ENCODE assay signal across 13 mouse cellular contexts in genomic region chr3:136610556-136610924, GRCm38 (mm10). TPM values are rescaled to one million over a fixed set of nuclear protein-coding genes. Genes with fewer than 3 reads are reported as not detected.
DNase-seq lines count a peak whose midpoint lies in the region; ATAC-seq and TF ChIP-seq lines count a peak whose summit lies in the region.
"Had no signal": no experiment of that assay in that cellular context is flagged by ENCODE, and none has a peak within 500 bp of the region (broad histone marks: within the 10 kb centered on the region; RNA-seq: fewer than 3 reads in every experiment).

No protein-coding gene starts in this region.

- 66% methylated on average over 5 of the region's 5 CpGs for WGBS in lung, embryonic 16.5 days
- WGBS in lung, adult 2 months = 56% methylated on average over 5 of the region's 5 CpGs
- 68% methylated on average over 5 of the region's 5 CpGs for WGBS in embryonic facial prominence, embryonic 12.5 days
- WGBS in intestine, embryonic 16.5 days = 37% methylated on average over 5 of the region's 5 CpGs
- WGBS in hindbrain, embryonic 13.5 days = 74% methylated on average over 5 of the region's 5 CpGs

- no peaks in the 10 kb centered on the region for H3K9me3 ChIP-seq in lung, embryonic 16.5 days (ENCODE audit: control insufficient read depth, low read length)
- H3K9me3 ChIP-seq in embryonic facial prominence, embryonic 12.5 days = no peaks in the 10 kb centered on the region
- no peaks in the 10 kb centered on the region for H3K9me3 ChIP-seq in intestine, embryonic 16.5 days (ENCODE audit: control insufficient read depth, low read length)
- H3K9me3 ChIP-seq in hindbrain, embryonic 13.5 days = no peaks in the 10 kb centered on the region
- H3K9me3 ChIP-seq: megakaryocyte, embryonic 14.5 days had no signal

- H3K4me3 ChIP-seq in lung, embryonic 16.5 days (ENCODE audit: low read length) = no peak overlapping the region
- H3K4me3 ChIP-seq in lung, adult 2 months (replicated peaks; ENCODE audit: extremely low read depth, low read depth, low read length) = no peak overlapping the region
- no peak overlapping the region for H3K4me3 ChIP-seq in embryonic facial prominence, embryonic 12.5 days
- no peak overlapping the region for H3K4me3 ChIP-seq in intestine, embryonic 16.5 days (ENCODE audit: low read length)
- no peak overlapping the region for H3K4me3 ChIP-seq in hindbrain, embryonic 13.5 days
- H3K4me3 ChIP-seq: erythroblast, embryonic 14.5 days; left cerebral cortex, adult 2 months; megakaryocyte, embryonic 14.5 days had no signal

- no peak overlapping the region for H3K4me2 ChIP-seq in lung, embryonic 16.5 days (ENCODE audit: low read depth, low read length)
- no peak overlapping the region for H3K4me2 ChIP-seq in embryonic facial prominence, embryonic 12.5 days (replicated peaks)
- peak overlapping the region; percentile 4; the same call in 1 of the 2 replicates for H3K4me2 ChIP-seq in intestine, embryonic 16.5 days (ENCODE audit: low read depth, low read length)
- H3K4me2 ChIP-seq in hindbrain, embryonic 13.5 days = no peak overlapping the region

- no peak for ATAC-seq in lung, embryonic 16.5 days (ENCODE audit: low read depth)
- ATAC-seq in embryonic facial prominence, embryonic 12.5 days (ENCODE audit: insufficient number of reproducible peaks, insufficient read depth, low FRiP score, low TSS enrichment) = no peak
- peak; percentile 88 for ATAC-seq in intestine, embryonic 16.5 days
- no peak for ATAC-seq in hindbrain, embryonic 13.5 days (ENCODE audit: low FRiP score)
- ATAC-seq: forebrain, embryonic 14.5 days had no signal

- no peak for DNase-seq in lung, adult 2 months
- DNase-seq in naive thymus-derived CD4-positive, alpha-beta T cell, adult 2 months (ENCODE audit: low read depth) = peak; percentile 9
- DNase-seq in gastrocnemius, postnatal 10 days = no peak
- DNase-seq: cerebellum, adult 9-11 months had no signal

- no peak for TF ChIP-seq POLR2A in lung, adult 2 months (IDR thresholded peaks at IDR 0.05; ENCODE audit: borderline replicate concordance, extremely low read depth, low read depth, low read length)

- no peak for TF ChIP-seq CTCF in lung, adult 2 months (IDR thresholded peaks at IDR 0.05; ENCODE audit: insufficient read depth, low read length)

- H3K27ac ChIP-seq in lung, embryonic 16.5 days (ENCODE audit: low read length) = peak overlapping the region; percentile 25; the same call in 1 of the 2 replicates
- 0 out of 2 replicates have a peak overlapping the region, but pooled peaks have one; percentile 17 for H3K27ac ChIP-seq in embryonic facial prominence, embryonic 12.5 days
- peak overlapping the region; percentile 52 for H3K27ac ChIP-seq in intestine, embryonic 16.5 days (ENCODE audit: low read length)
- no peak overlapping the region for H3K27ac ChIP-seq in hindbrain, embryonic 13.5 days
- H3K27ac ChIP-seq: left cerebral cortex, adult 2 months had no signal

- H3K9ac ChIP-seq in lung, embryonic 16.5 days (ENCODE audit: low read length) = no peak overlapping the region
- H3K9ac ChIP-seq in embryonic facial prominence, embryonic 12.5 days = no peak overlapping the region
- no peak overlapping the region for H3K9ac ChIP-seq in intestine, embryonic 16.5 days (ENCODE audit: low read depth, low read length)
- H3K9ac ChIP-seq in hindbrain, embryonic 13.5 days = no peak overlapping the region
- H3K9ac ChIP-seq: lung, embryonic 14.5 days had no signal

- H3K27me3 ChIP-seq in lung, embryonic 16.5 days (ENCODE audit: control insufficient read depth, insufficient read depth, low read depth, low read length) = no peaks in the 10 kb centered on the region
- no peaks in the 10 kb centered on the region for H3K27me3 ChIP-seq in embryonic facial prominence, embryonic 12.5 days
- H3K27me3 ChIP-seq in intestine, embryonic 16.5 days (replicated peaks; ENCODE audit: control insufficient read depth, insufficient read depth, low read length) = no peaks in the 10 kb centered on the region
- no peaks in the 10 kb centered on the region for H3K27me3 ChIP-seq in hindbrain, embryonic 13.5 days
- H3K27me3 ChIP-seq: megakaryocyte, embryonic 14.5 days had no signal

- H3K36me3 ChIP-seq in lung, embryonic 16.5 days (ENCODE audit: control insufficient read depth, insufficient read depth, low read length) = no peaks in the 10 kb centered on the region
- no peaks in the 10 kb centered on the region for H3K36me3 ChIP-seq in embryonic facial prominence, embryonic 12.5 days
- H3K36me3 ChIP-seq in intestine, embryonic 16.5 days (ENCODE audit: control insufficient read depth, insufficient read depth, low read length) = no peaks in the 10 kb centered on the region
- no peaks in the 10 kb centered on the region for H3K36me3 ChIP-seq in hindbrain, embryonic 13.5 days

- H3K4me1 ChIP-seq in lung, embryonic 16.5 days (replicated peaks; ENCODE audit: control insufficient read depth, insufficient read depth, low read length) = peaks cover 4% of the 10 kb centered on the region; the same call in 1 of the 2 replicates
- peaks cover 7% of the 10 kb centered on the region; the same call in 1 of the 2 replicates for H3K4me1 ChIP-seq in lung, adult 2 months (ENCODE audit: control insufficient read depth, insufficient read depth, low read length)
- H3K4me1 ChIP-seq in embryonic facial prominence, embryonic 12.5 days = peaks cover 12% of the 10 kb centered on the region; the same call in 1 of the 2 replicates
- peaks cover 8% of the 10 kb centered on the region; the same call in 1 of the 2 replicates for H3K4me1 ChIP-seq in intestine, embryonic 16.5 days (ENCODE audit: control insufficient read depth, insufficient read depth, low read length)
- peaks cover 7% of the 10 kb centered on the region for H3K4me1 ChIP-seq in hindbrain, embryonic 13.5 days (replicated peaks)

RNA-seq across cellular contexts. Expression of gene Ppp3ca, which starts 59.4 kb away (rescaled TPM):
- 61.4 and 66.1 TPM in 2 replicates for polyA plus RNA-seq in lung, embryonic 16.5 days (2015; fragmentation: Nextera tagmentation; extraction: Ambion mirVana)
- 37.2 and 78.6 TPM in 2 replicates for polyA plus RNA-seq in lung, adult 2 months (2012; rRNA removed)
- 103 and 110 TPM in 2 replicates for polyA plus RNA-seq in embryonic facial prominence, embryonic 12.5 days (2016; fragmentation: Nextera tagmentation; extraction: Ambion mirVana)
- 33.6 and 35.0 TPM in 2 replicates for polyA plus RNA-seq in intestine, embryonic 16.5 days (2015; fragmentation: Nextera tagmentation; extraction: Ambion mirVana)
- total RNA-seq in gastrocnemius, postnatal 10 days (2021) = 100 to 1,000 TPM; 161 to 166 TPM
- 131 and 134 TPM in 2 replicates for polyA plus RNA-seq in hindbrain, embryonic 13.5 days (2015; fragmentation: Nextera tagmentation; extraction: Ambion mirVana)
